9 mouse cellular contexts compared by ENCODE assay signal in genomic region chr4:57783853-57784600, GRCm38 (mm10).
DNase-seq lines count a peak whose midpoint lies in the region; ATAC-seq and TF ChIP-seq lines count a peak whose summit lies in the region.
"Had no signal": no experiment of that assay in that cellular context is flagged by ENCODE, and none has a peak within 500 bp of the region (broad histone marks: within the 10 kb centered on the region; RNA-seq: fewer than 3 reads in every experiment).

No protein-coding gene starts in this region.

- no peak for TF ChIP-seq CTCF in forebrain, postnatal 0 days (IDR thresholded peaks at IDR 0.05; ENCODE audit: low read depth)

- peak; percentile 12 to 13 for DNase-seq in cerebellum, postnatal 10 days
- no peak for DNase-seq in cerebellum, postnatal 14 days
- peak; percentile 61 for DNase-seq in 3134 (ENCODE audit: extremely low read depth, insufficient read length, low spot score)
- DNase-seq in thymus, postnatal 10 days (ENCODE audit: low spot score in 2 of 2) = no peak
- no peak for DNase-seq in cerebellum, adult 11-12 months
- no peak for DNase-seq in forebrain, postnatal 0 days

- 40% methylated on average over 11 of the region's 11 CpGs for WGBS in heart, embryonic 14.5 days
- WGBS in lung, embryonic 15.5 days = 52% methylated on average over 11 of the region's 11 CpGs
- 67% methylated on average over 11 of the region's 11 CpGs for WGBS in forebrain, postnatal 0 days

- H3K9me3 ChIP-seq in heart, embryonic 14.5 days (ENCODE audit: control insufficient read depth, low read length) = no peaks in the 10 kb centered on the region
- H3K9me3 ChIP-seq in lung, embryonic 15.5 days = no peaks in the 10 kb centered on the region
- no peaks in the 10 kb centered on the region for H3K9me3 ChIP-seq in forebrain, postnatal 0 days (ENCODE audit: low read length)
- H3K9me3 ChIP-seq: liver, embryonic 15.5 days had no signal

- H3K9ac ChIP-seq in heart, embryonic 14.5 days (ENCODE audit: low read length) = peak overlapping the region; percentile 74; the same call in 1 of the 2 replicates
- no peak overlapping the region for H3K9ac ChIP-seq in lung, embryonic 15.5 days
- H3K9ac ChIP-seq in forebrain, postnatal 0 days = no peak overlapping the region
- H3K9ac ChIP-seq: liver, embryonic 15.5 days had no signal

- H3K4me3 ChIP-seq in heart, embryonic 14.5 days (ENCODE audit: control insufficient read depth in 1 of 2, insufficient read depth in 1 of 2, low read depth in 1 of 2, low read length in 2 of 2) = peak overlapping the region in 1 of 2 experiments; percentile 46; a peak in 1 of 4 replicates
- no peak overlapping the region for H3K4me3 ChIP-seq in lung, embryonic 15.5 days
- H3K4me3 ChIP-seq in forebrain, postnatal 0 days (ENCODE audit: low read depth, low read length) = no peak overlapping the region
- H3K4me3 ChIP-seq: liver, embryonic 15.5 days had no signal

- ATAC-seq in heart, embryonic 14.5 days (ENCODE audit: insufficient number of reproducible peaks, insufficient read depth, low FRiP score, low read depth) = no peak
- ATAC-seq in lung, embryonic 15.5 days (ENCODE audit: borderline replicate concordance, extremely low read depth, low FRiP score, low TSS enrichment) = no peak
- ATAC-seq in forebrain, postnatal 0 days = no peak

- H3K4me1 ChIP-seq in heart, embryonic 14.5 days (ENCODE audit: control insufficient read depth in 2 of 2, insufficient read depth in 2 of 2, low read length in 2 of 2) = peaks cover 29 to 47% of the 10 kb centered on the region in 2 experiments
- H3K4me1 ChIP-seq in lung, embryonic 15.5 days = peaks cover 43% of the 10 kb centered on the region
- H3K4me1 ChIP-seq in forebrain, postnatal 0 days (ENCODE audit: insufficient read depth) = peaks cover 7% of the 10 kb centered on the region; the same call in 1 of the 2 replicates

- peak overlapping the region; percentile 80 for H3K4me2 ChIP-seq in heart, embryonic 14.5 days (ENCODE audit: low read length)
- H3K4me2 ChIP-seq in lung, embryonic 15.5 days = peak overlapping the region; percentile 72; the same call in 1 of the 2 replicates
- H3K4me2 ChIP-seq in forebrain, postnatal 0 days (ENCODE audit: low read depth) = no peak overlapping the region
- H3K4me2 ChIP-seq: liver, embryonic 15.5 days had no signal

- no peaks in the 10 kb centered on the region for H3K27me3 ChIP-seq in heart, embryonic 14.5 days (ENCODE audit: control insufficient read depth, insufficient read depth, low read length)
- no peaks in the 10 kb centered on the region for H3K27me3 ChIP-seq in lung, embryonic 15.5 days
- no peaks in the 10 kb centered on the region for H3K27me3 ChIP-seq in forebrain, postnatal 0 days (ENCODE audit: insufficient read depth, low read length)

- H3K27ac ChIP-seq in heart, embryonic 14.5 days (replicated peaks in 1 of 2; ENCODE audit: control insufficient read depth in 1 of 2, insufficient read depth in 1 of 2, low read depth in 2 of 2, low read length in 2 of 2) = peak overlapping the region in 1 of 2 experiments; percentile 42; a peak in 1 of 4 replicates
- no peak overlapping the region for H3K27ac ChIP-seq in lung, embryonic 15.5 days
- no peak overlapping the region for H3K27ac ChIP-seq in forebrain, postnatal 0 days (ENCODE audit: low read depth, low read length)
- H3K27ac ChIP-seq: liver, embryonic 15.5 days had no signal

- H3K36me3 ChIP-seq in heart, embryonic 14.5 days (ENCODE audit: control insufficient read depth, insufficient read depth, low read length) = no peaks in the 10 kb centered on the region
- no peaks in the 10 kb centered on the region for H3K36me3 ChIP-seq in lung, embryonic 15.5 days
- no peaks in the 10 kb centered on the region for H3K36me3 ChIP-seq in forebrain, postnatal 0 days (ENCODE audit: insufficient read depth)
- H3K36me3 ChIP-seq: liver, embryonic 15.5 days had no signal

Comparison
In these comparisons a context has a peak if more than half of its experiments do, and no peak if none do; other contexts are left out.
1. DNase-seq: peak in cerebellum, postnatal 10 days (2 of 2) and 3134 (single experiment); none in cerebellum, postnatal 14 days (0 of 2), thymus, postnatal 10 days (0 of 2), cerebellum, adult 11-12 months (single experiment) and forebrain, postnatal 0 days (single experiment).